Mouse (Mus musculus): ENCODE results near the gene Olfr159. TPM values are rescaled to one million over a fixed set of nuclear protein-coding genes. Genes with fewer than 3 reads are reported as not detected.

Olfr159 gene
- polyA plus RNA-seq, 1 experiment from 2014 or later, result not detected

DNA sequence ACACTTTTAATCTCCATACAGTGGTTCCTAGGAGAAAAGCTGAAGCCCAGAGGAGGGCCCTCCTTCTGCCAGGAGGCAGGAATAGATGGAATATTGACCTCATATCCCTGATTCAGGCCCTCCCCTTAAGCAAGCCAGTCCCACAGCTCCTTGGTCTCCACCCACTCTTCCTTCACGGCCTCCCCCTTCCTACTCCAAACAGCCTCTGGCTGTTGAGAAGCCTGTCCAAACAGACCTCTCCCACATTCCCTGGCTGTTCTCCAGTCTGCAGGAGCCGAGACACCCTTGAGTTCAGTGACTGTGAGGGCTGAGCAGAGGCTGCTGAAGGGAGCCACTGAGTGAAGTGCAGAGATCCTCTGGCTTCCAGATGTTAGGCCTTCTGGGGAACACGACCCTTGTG is 43.8 kb downstream of the Olfr159 start, which contains the start of gene Hrct1:
Gene Hrct1 (plus strand): TSS at position 194 of the 400 bp plus-strand sequence.
- Histone ChIP-seq H3K9ac (ENCODE audit: low read length) (peak within 1 kb of the TSS; percentile 18; the same call in 1 of the 2 replicates), H3K36me3 (ENCODE audit: control insufficient read depth, insufficient read depth, low read length) (no peaks in the 10 kb centered on the region), H3K27me3 (ENCODE audit: control insufficient read depth, insufficient read depth, low read length) (no peaks in the 10 kb centered on the region), H3K4me1 (ENCODE audit: control insufficient read depth, insufficient read depth, low read length) (peaks cover 45% of the 10 kb centered on the region), H3K4me3 (replicated peaks; ENCODE audit: low read length) (no peak within 1 kb of the TSS), H3K9me3 (replicated peaks; ENCODE audit: control insufficient read depth, low read length) (no peaks in the 10 kb centered on the region), H3K4me2 (ENCODE audit: low read depth, low read length) (no peak within 1 kb of the TSS), H3K27ac (ENCODE audit: low read length) (peak within 1 kb of the TSS; percentile 90)
- ATAC-seq (ENCODE audit: insufficient read depth, low FRiP score), result peak; percentile 84
- WGBS, result 18% methylated on average over 3 of the region's 3 CpGs

- WGBS, result 46% methylated on average over 12 of the region's 12 CpGs
- H3K4me2 ChIP-seq (ENCODE audit: low read depth, low read length), result no peak overlapping the region
Measured at GRCm38 (mm10) chr4:43726228-43726993, 44.4 kb downstream of the Olfr159 start.

DNA sequence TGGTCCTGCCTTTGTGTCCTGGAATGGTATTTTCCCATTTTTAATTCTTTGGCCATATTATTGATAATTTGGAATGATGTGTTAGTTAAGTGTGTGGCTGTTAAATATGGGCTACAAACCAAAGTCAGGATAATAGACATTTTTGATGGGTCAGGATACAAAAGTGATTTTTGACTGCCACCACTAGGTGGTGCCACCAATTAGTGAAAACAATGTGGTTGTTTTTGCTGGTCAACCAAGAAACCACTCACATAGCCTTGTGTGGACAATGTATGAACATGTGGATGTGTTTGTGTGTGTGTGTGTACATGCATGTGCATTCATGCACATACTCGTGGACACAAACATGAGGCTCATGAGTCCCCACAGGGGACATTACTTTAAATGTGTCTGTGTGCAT is 46.0 kb downstream of the Olfr159 start:
- Histone ChIP-seq H3K4me2 (ENCODE audit: low read depth, low read length) (no peak overlapping the region), H3K9me3 (replicated peaks; ENCODE audit: control insufficient read depth, low read length) (no peaks in the 10 kb centered on the region), H3K36me3 (ENCODE audit: control insufficient read depth, insufficient read depth, low read length) (no peaks in the 10 kb centered on the region), H3K27ac (ENCODE audit: low read length) (no peak overlapping the region), H3K4me3 (replicated peaks; ENCODE audit: low read length) (no peak overlapping the region), H3K27me3 (ENCODE audit: control insufficient read depth, insufficient read depth, low read length) (no peaks in the 10 kb centered on the region), H3K9ac (ENCODE audit: low read length) (no peak overlapping the region), H3K4me1 (ENCODE audit: control insufficient read depth, insufficient read depth, low read length) (peaks cover 36% of the 10 kb centered on the region)
- WGBS, result 25% methylated on average over 1 of the region's 1 CpGs
- no peak for ATAC-seq (ENCODE audit: insufficient read depth, low FRiP score)

More at GRCm38 (mm10) chr4:43726228-43726993, 44.4 kb downstream of the Olfr159 start:
- no peak overlapping the region for H3K4me3 ChIP-seq (replicated peaks; ENCODE audit: low read length)
- H3K27me3 ChIP-seq (ENCODE audit: control insufficient read depth, insufficient read depth, low read length), result no peaks in the 10 kb centered on the region
- no peaks in the 10 kb centered on the region for H3K9me3 ChIP-seq (replicated peaks; ENCODE audit: control insufficient read depth, low read length)
- no peak for ATAC-seq (ENCODE audit: insufficient read depth, low FRiP score)
- peak overlapping the region; percentile 18; the same call in 1 of the 2 replicates for H3K9ac ChIP-seq (ENCODE audit: low read length)
- H3K4me1 ChIP-seq (ENCODE audit: control insufficient read depth, insufficient read depth, low read length), result peaks cover 45% of the 10 kb centered on the region
- H3K27ac ChIP-seq (ENCODE audit: low read length), result peak overlapping the region; percentile 50; the same call in 1 of the 2 replicates
- no peaks in the 10 kb centered on the region for H3K36me3 ChIP-seq (ENCODE audit: control insufficient read depth, insufficient read depth, low read length)

- Histone ChIP-seq H3K36me3 (ENCODE audit: control insufficient read depth, insufficient read depth, low read length) (no peaks in the 10 kb centered on the region), H3K4me2 (ENCODE audit: low read depth, low read length) (no peak overlapping the region), H3K9me3 (replicated peaks; ENCODE audit: control insufficient read depth, low read length) (no peaks in the 10 kb centered on the region), H3K4me1 (ENCODE audit: control insufficient read depth, insufficient read depth, low read length) (peaks cover 10% of the 10 kb centered on the region), H3K4me3 (replicated peaks; ENCODE audit: low read length) (no peak overlapping the region), H3K9ac (ENCODE audit: low read length) (no peak overlapping the region), H3K27me3 (ENCODE audit: control insufficient read depth, insufficient read depth, low read length) (no peaks in the 10 kb centered on the region), H3K27ac (ENCODE audit: low read length) (no peak overlapping the region)
- ATAC-seq (ENCODE audit: insufficient read depth, low FRiP score), result no peak
- 83% methylated on average over 4 of the region's 4 CpGs for WGBS
Measured at GRCm38 (mm10) chr4:43722191-43722590, 48.6 kb downstream of the Olfr159 start.

DNA sequence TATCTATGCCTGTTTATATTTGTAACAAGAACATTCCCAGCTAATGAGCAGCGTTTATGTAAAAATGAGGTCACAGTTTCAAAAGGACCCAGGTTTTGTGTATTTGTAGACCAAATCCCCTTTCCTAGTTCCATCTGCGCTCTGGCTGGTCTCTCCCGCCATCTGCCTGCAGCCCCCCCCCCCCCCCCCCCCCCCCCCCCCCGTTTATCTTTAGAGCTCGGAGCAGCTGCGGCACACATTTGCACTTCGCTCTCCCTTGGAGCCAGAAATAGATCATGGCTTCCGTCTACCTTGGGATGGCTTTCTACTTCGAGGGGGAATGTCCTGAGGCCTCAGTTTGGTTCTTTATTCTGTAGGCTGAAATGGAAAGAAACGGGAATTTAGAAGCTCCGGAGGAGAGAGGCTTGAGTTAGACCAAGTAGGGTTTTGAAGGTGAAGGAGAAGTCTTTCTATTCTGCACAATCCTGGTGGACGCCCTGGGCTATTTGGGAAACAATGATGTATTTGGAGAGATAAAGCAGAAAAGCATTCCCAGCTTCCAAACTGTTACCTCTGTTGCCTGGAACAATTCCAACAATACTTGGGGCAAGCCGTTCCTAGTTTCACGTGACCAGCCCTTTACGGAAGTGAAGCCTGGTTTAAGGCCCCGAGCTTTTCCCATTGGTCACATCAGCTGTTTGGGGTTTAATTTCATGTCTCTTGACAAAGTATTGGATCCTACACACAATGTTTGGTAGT is 50.1 kb downstream of the Olfr159 start:
- Histone ChIP-seq H3K36me3 (ENCODE audit: control insufficient read depth, insufficient read depth, low read length) (no peaks in the 10 kb centered on the region), H3K4me1 (ENCODE audit: control insufficient read depth, insufficient read depth, low read length) (no peaks in the 10 kb centered on the region), H3K9ac (ENCODE audit: low read length) (no peak overlapping the region), H3K4me2 (ENCODE audit: low read depth, low read length) (no peak overlapping the region), H3K9me3 (replicated peaks; ENCODE audit: control insufficient read depth, low read length) (no peaks in the 10 kb centered on the region), H3K4me3 (replicated peaks; ENCODE audit: low read length) (no peak overlapping the region), H3K27ac (ENCODE audit: low read length) (peak overlapping the region; percentile 66; the same call in 1 of the 2 replicates), H3K27me3 (ENCODE audit: control insufficient read depth, insufficient read depth, low read length) (no peaks in the 10 kb centered on the region)
- no peak for ATAC-seq (ENCODE audit: insufficient read depth, low FRiP score)
- 40% methylated on average over 15 of the region's 16 CpGs for WGBS

Other genes starting within 250 kb of the Olfr159 start
- 1,306 and 1,388 TPM in 2 replicates for gene Tpm2, start 247.2 kb downstream of the Olfr159 start, polyA plus RNA-seq (2015; fragmentation: Nextera tagmentation; extraction: Ambion mirVana)
- gene Creb3, start 208.7 kb downstream of the Olfr159 start, polyA plus RNA-seq (2015; fragmentation: Nextera tagmentation; extraction: Ambion mirVana), result 71.4 and 84.7 TPM in 2 replicates
- gene Tln1, start 208.3 kb downstream of the Olfr159 start, polyA plus RNA-seq (2015; fragmentation: Nextera tagmentation; extraction: Ambion mirVana), result 62.6 and 64.8 TPM in 2 replicates
- gene Rgp1, start 192.3 kb downstream of the Olfr159 start, polyA plus RNA-seq (2015; fragmentation: Nextera tagmentation; extraction: Ambion mirVana), result 25.9 and 37.2 TPM in 2 replicates
- 14.2 and 15.6 TPM in 2 replicates for gene Gba2, start 192.1 kb downstream of the Olfr159 start, polyA plus RNA-seq (2015; fragmentation: Nextera tagmentation; extraction: Ambion mirVana)
- gene Msmp, start 186.5 kb downstream of the Olfr159 start, polyA plus RNA-seq (2015; fragmentation: Nextera tagmentation; extraction: Ambion mirVana), result 0.48 and 0.95 TPM in 2 replicates
- 8.9 and 9.6 TPM in 2 replicates for gene Npr2, start 139.1 kb downstream of the Olfr159 start, polyA plus RNA-seq (2015; fragmentation: Nextera tagmentation; extraction: Ambion mirVana)
- 1.3 TPM in 2 replicates for gene Spag8, start 117.4 kb downstream of the Olfr159 start, polyA plus RNA-seq (2015; fragmentation: Nextera tagmentation; extraction: Ambion mirVana)
- gene Hint2, start 114.5 kb downstream of the Olfr159 start, polyA plus RNA-seq (2015; fragmentation: Nextera tagmentation; extraction: Ambion mirVana), result 97.0 and 101 TPM in 2 replicates
- 3.0 and 3.5 TPM in 2 replicates for gene Tmem8b, start 102.0 kb downstream of the Olfr159 start, polyA plus RNA-seq (2015; fragmentation: Nextera tagmentation; extraction: Ambion mirVana)
- 2.6 and 3.2 TPM in 2 replicates for gene Fam221b, start 101.9 kb downstream of the Olfr159 start, polyA plus RNA-seq (2015; fragmentation: Nextera tagmentation; extraction: Ambion mirVana)
- not detected in 2 replicates for gene Olfr70, start 70.2 kb downstream of the Olfr159 start, polyA plus RNA-seq (2015; fragmentation: Nextera tagmentation; extraction: Ambion mirVana)
- gene Olfr71, start 60.8 kb downstream of the Olfr159 start, polyA plus RNA-seq (2015; fragmentation: Nextera tagmentation; extraction: Ambion mirVana), result not detected in 2 replicates
- 1.6 and 2.2 TPM in 2 replicates for gene Hrct1, start 43.8 kb downstream of the Olfr159 start, polyA plus RNA-seq (2015; fragmentation: Nextera tagmentation; extraction: Ambion mirVana)
- 0.05 and 0.06 TPM in 2 replicates for gene Spaar, start 41.0 kb downstream of the Olfr159 start, polyA plus RNA-seq (2015; fragmentation: Nextera tagmentation; extraction: Ambion mirVana)
- not detected in 2 replicates for gene Olfr156, start 52.9 kb upstream of the Olfr159 start, polyA plus RNA-seq (2015; fragmentation: Nextera tagmentation; extraction: Ambion mirVana)
- gene Olfr157, start 69.2 kb upstream of the Olfr159 start, polyA plus RNA-seq (2015; fragmentation: Nextera tagmentation; extraction: Ambion mirVana), result not detected in 2 replicates
- not detected in 2 replicates for gene Olfr155, start 80.6 kb upstream of the Olfr159 start, polyA plus RNA-seq (2015; fragmentation: Nextera tagmentation; extraction: Ambion mirVana)
- 23.8 and 25.4 TPM in 2 replicates for gene Reck, start 104.5 kb upstream of the Olfr159 start, polyA plus RNA-seq (2015; fragmentation: Nextera tagmentation; extraction: Ambion mirVana)
- gene Glipr2, start 186.4 kb upstream of the Olfr159 start, polyA plus RNA-seq (2015; fragmentation: Nextera tagmentation; extraction: Ambion mirVana), result 105 and 120 TPM in 2 replicates
- gene Ccin, start 212.5 kb upstream of the Olfr159 start, polyA plus RNA-seq (2015; fragmentation: Nextera tagmentation; extraction: Ambion mirVana), result not detected in 2 replicates
- gene Clta, start 233.4 kb upstream of the Olfr159 start, polyA plus RNA-seq (2015; fragmentation: Nextera tagmentation; extraction: Ambion mirVana), result 183 and 186 TPM in 2 replicates

All from stomach, embryonic 16.5 days (tissue).